Mouse (Mus musculus): Measurements from ENCODE around the gene St3gal3.

Gene St3gal3

GRCm38 (mm10) chr4:117924916-117925315 is 209.8 kb downstream of the St3gal3 start:
- no peak for DNase-seq (ENCODE audit: low spot score)

- no peak for DNase-seq (ENCODE audit: low spot score)
Observed at GRCm38 (mm10) chr4:117923450-117923849, 211.3 kb downstream of the St3gal3 start.

- DNase-seq (ENCODE audit: low spot score), result no peak
Observed at GRCm38 (mm10) chr4:117921358-117921757, 213.4 kb downstream of the St3gal3 start.

GRCm38 (mm10) chr4:117918762-117919161 is 216.0 kb downstream of the St3gal3 start:
- DNase-seq (ENCODE audit: low spot score), result no peak

- no peak for DNase-seq (ENCODE audit: low spot score)
Observed at GRCm38 (mm10) chr4:117918261-117918660, 216.5 kb downstream of the St3gal3 start.

- no peak for DNase-seq (ENCODE audit: low spot score)
Observed at GRCm38 (mm10) chr4:117917847-117918246, 216.9 kb downstream of the St3gal3 start.

- no peak for DNase-seq (ENCODE audit: low spot score)
Observed at GRCm38 (mm10) chr4:117917402-117917801, 217.3 kb downstream of the St3gal3 start.

GRCm38 (mm10) chr4:117916386-117916785 is 218.3 kb downstream of the St3gal3 start:
- no peak for DNase-seq (ENCODE audit: low spot score)

- no peak for DNase-seq (ENCODE audit: low spot score)
Observed at GRCm38 (mm10) chr4:117915489-117916105, 219.1 kb downstream of the St3gal3 start.

GRCm38 (mm10) chr4:117914591-117915442 is 219.9 kb downstream of the St3gal3 start, which contains the start of gene Ipo13:
Gene Ipo13, minus strand, starts transcription at chr4:117914999.
- peak; percentile 91 for DNase-seq (ENCODE audit: low spot score)

GRCm38 (mm10) chr4:117914031-117914430 is 220.7 kb downstream of the St3gal3 start:
- DNase-seq (ENCODE audit: low spot score), result no peak

- DNase-seq (ENCODE audit: low spot score), result no peak
Observed at GRCm38 (mm10) chr4:117913421-117913820, 221.3 kb downstream of the St3gal3 start.

- no peak for DNase-seq (ENCODE audit: low spot score)
Observed at GRCm38 (mm10) chr4:117912685-117913273, 221.9 kb downstream of the St3gal3 start.

- DNase-seq (ENCODE audit: low spot score), result no peak
Observed at GRCm38 (mm10) chr4:117912131-117912561, 222.6 kb downstream of the St3gal3 start.

GRCm38 (mm10) chr4:117908834-117909453 is 225.8 kb downstream of the St3gal3 start:
- DNase-seq (ENCODE audit: low spot score), result no peak

- DNase-seq (ENCODE audit: low spot score), result no peak
Observed at GRCm38 (mm10) chr4:117906196-117906595, 228.5 kb downstream of the St3gal3 start.

- DNase-seq (ENCODE audit: low spot score), result no peak
Observed at GRCm38 (mm10) chr4:117904761-117905160, 230.0 kb downstream of the St3gal3 start.

GRCm38 (mm10) chr4:117904094-117904493 is 230.6 kb downstream of the St3gal3 start:
- no peak for DNase-seq (ENCODE audit: low spot score)

- no peak for DNase-seq (ENCODE audit: low spot score)
Observed at GRCm38 (mm10) chr4:117898111-117898510, 236.6 kb downstream of the St3gal3 start.

GRCm38 (mm10) chr4:117896031-117896430 is 238.7 kb downstream of the St3gal3 start:
- no peak for DNase-seq (ENCODE audit: low spot score)

- no peak for DNase-seq (ENCODE audit: low spot score)
Observed at GRCm38 (mm10) chr4:117895339-117895738, 239.4 kb downstream of the St3gal3 start.

- DNase-seq (ENCODE audit: low spot score), result no peak
Observed at GRCm38 (mm10) chr4:117894601-117895000, 240.1 kb downstream of the St3gal3 start.
